Mouse (Mus musculus) bone marrow macrophage, adult 2 months (primary cell): ENCODE measurements around the gene Rrp1b. TPM values are rescaled to one million over a fixed set of nuclear protein-coding genes. Genes with fewer than 3 reads are reported as not detected.
"Not testable (repeated sequence)": the region's sequence is repeated elsewhere in the genome, so short reads cannot be mapped to it uniquely, and the experiment has no call there.

Source experiments
- H3K27ac ChIP-seq: 2 replicates; pipeline ENCODE4 v1.5.1; 2012; ENCODE audit warnings: low read depth, low read length; ENCODE audit not compliant: insufficient read depth
- H3K4me1 ChIP-seq: 2 replicates; pipeline ENCODE4 v1.6.1; 2012; ENCODE audit warnings: low read length; ENCODE audit not compliant: control insufficient read depth, insufficient read depth
- H3K4me3 ChIP-seq: 2 replicates; pipeline ENCODE4 v1.5.1; 2012; ENCODE audit warnings: mild to moderate bottlenecking, low read length, moderate library complexity; ENCODE audit not compliant: insufficient read depth
- CTCF ChIP-seq: IDR thresholded peaks from 2 replicates; pipeline ENCODE4 v1.5.1; 2012; ENCODE audit warnings: low read depth, mild to moderate bottlenecking, low read length, moderate library complexity
- POLR2A ChIP-seq: IDR thresholded peaks from 2 replicates; pipeline ENCODE4 v1.6.1; 2012; ENCODE audit warnings: mild to moderate bottlenecking, low read depth, low read length, borderline replicate concordance
- polyA plus RNA-seq: library from polyadenylated mRNA; stranded (reverse); fragments of >200 nt; gene quantifications from 2 replicates; pipeline ENCODE4 v1.2.4, GENCODE M21; 2012; ENCODE audit not compliant: missing spikeins, insufficient read depth, insufficient read length

Gene Rrp1b
- polyA plus RNA-seq, 1 experiment = 9.6 TPM

GRCm38 (mm10) chr17:32050609-32051008 lies 14.7 kb downstream of the Rrp1b start:
- no peak overlapping the region for H3K4me3 ChIP-seq
- TF ChIP-seq POLR2A (no peak), CTCF (no peak)
- H3K27ac ChIP-seq = no peak overlapping the region
- peaks cover 28% of the 10 kb centered on the region for H3K4me1 ChIP-seq

- H3K4me1 ChIP-seq = peaks cover 17% of the 10 kb centered on the region
- H3K27ac ChIP-seq = no peak overlapping the region
- H3K4me3 ChIP-seq = no peak overlapping the region
- TF ChIP-seq POLR2A (no peak), CTCF (no peak)
Observed at GRCm38 (mm10) chr17:32052237-32053080, 16.6 kb downstream of the Rrp1b start.

- Histone ChIP-seq H3K4me3 (no peak overlapping the region), H3K4me1 (peaks cover 17% of the 10 kb centered on the region), H3K27ac (no peak overlapping the region)
- no peak for TF ChIP-seq POLR2A
- TF ChIP-seq CTCF = no peak
Observed at GRCm38 (mm10) chr17:32053677-32054076, 17.8 kb downstream of the Rrp1b start.

- no peak overlapping the region for H3K27ac ChIP-seq
- no peaks in the 10 kb centered on the region for H3K4me1 ChIP-seq
- TF ChIP-seq CTCF (no peak), POLR2A (no peak)
- H3K4me3 ChIP-seq = no peak overlapping the region
Observed at GRCm38 (mm10) chr17:32057843-32058242, 21.9 kb downstream of the Rrp1b start.

- Histone ChIP-seq H3K27ac (no peak overlapping the region), H3K4me3 (no peak overlapping the region), H3K4me1 (peaks cover 5% of the 10 kb centered on the region)
- TF ChIP-seq CTCF = no peak
- TF ChIP-seq POLR2A = no peak
Observed at GRCm38 (mm10) chr17:32059084-32059483, 23.2 kb downstream of the Rrp1b start.

- H3K27ac ChIP-seq = no peak overlapping the region
- H3K4me1 ChIP-seq = peaks cover 15% of the 10 kb centered on the region
- no peak overlapping the region for H3K4me3 ChIP-seq
- TF ChIP-seq CTCF = no peak
- no peak for TF ChIP-seq POLR2A
Observed at GRCm38 (mm10) chr17:32061219-32061618, 25.3 kb downstream of the Rrp1b start.

- Histone ChIP-seq H3K4me3 (no peak overlapping the region), H3K27ac (no peak overlapping the region), H3K4me1 (peaks cover 22% of the 10 kb centered on the region)
- TF ChIP-seq POLR2A = no peak
- no peak for TF ChIP-seq CTCF
Observed at GRCm38 (mm10) chr17:32063654-32064053, 27.8 kb downstream of the Rrp1b start.

- H3K4me3 ChIP-seq = not testable (repeated sequence)
- Histone ChIP-seq H3K4me1 (peaks cover 22% of the 10 kb centered on the region), H3K27ac (peak overlapping the region; percentile 49)
Observed at GRCm38 (mm10) chr17:32064762-32065161, 28.9 kb downstream of the Rrp1b start.

- H3K4me3 ChIP-seq = no peak overlapping the region
- no peak for TF ChIP-seq POLR2A
- no peak for TF ChIP-seq CTCF
Observed at GRCm38 (mm10) chr17:32067541-32067940, 31.6 kb downstream of the Rrp1b start.

GRCm38 (mm10) chr17:32068381-32068780 lies 32.5 kb downstream of the Rrp1b start:
- no peak overlapping the region for H3K4me3 ChIP-seq
- TF ChIP-seq POLR2A (no peak), CTCF (no peak)
- no peak overlapping the region for H3K27ac ChIP-seq
- peaks cover 22% of the 10 kb centered on the region for H3K4me1 ChIP-seq

More at GRCm38 (mm10) chr17:32067541-32067940, 31.6 kb downstream of the Rrp1b start:
- peaks cover 22% of the 10 kb centered on the region for H3K4me1 ChIP-seq
- H3K27ac ChIP-seq = no peak overlapping the region
